Mouse (Mus musculus) gastrocnemius, postnatal 4 days (tissue): ENCODE data around the gene Rcvrn. TPM values are rescaled to one million over a fixed set of nuclear protein-coding genes. Genes with fewer than 3 reads are reported as not detected.

ENCODE experiments used
- DNase-seq, 2 experiments: peaks; one replicate each; pipeline ENCODE4 v3.0.0; 2021 to 2022; ENCODE audit warnings: low spot score in 2 of 2, mixed read lengths in 2 of 2
- total RNA-seq, 2 experiments: library from RNA; stranded (reverse); gene quantifications; 2 replicates each; pipeline ENCODE4 v1.2.3; 2021

The Rcvrn gene
- total RNA-seq, 2 experiments from 2014 or later = 0.44 TPM; not detected in 1

GRCm38 (mm10) chr11:67668460-67669007 is 26.6 kb upstream of the Rcvrn start:
- no peak for DNase-seq

GRCm38 (mm10) chr11:67670031-67670430 is 25.1 kb upstream of the Rcvrn start:
- DNase-seq = no peak

- no peak for DNase-seq
Observed at GRCm38 (mm10) chr11:67672140-67672539, 23.0 kb upstream of the Rcvrn start.

- peak in 1 of 2 experiments; percentile 37 for DNase-seq
Observed at GRCm38 (mm10) chr11:67675562-67676540, 19.3 kb upstream of the Rcvrn start.

GRCm38 (mm10) chr11:67679300-67679699 is 15.8 kb upstream of the Rcvrn start:
- DNase-seq = no peak

GRCm38 (mm10) chr11:67679930-67680329 is 15.2 kb upstream of the Rcvrn start:
- DNase-seq = no peak

- DNase-seq = no peak
Observed at GRCm38 (mm10) chr11:67681871-67682270, 13.3 kb upstream of the Rcvrn start.

GRCm38 (mm10) chr11:67686109-67686508 is 9.0 kb upstream of the Rcvrn start:
- DNase-seq = no peak

GRCm38 (mm10) chr11:67712976-67713375 is 17.9 kb downstream of the Rcvrn start:
- DNase-seq = no peak

GRCm38 (mm10) chr11:67715382-67715781 is 20.3 kb downstream of the Rcvrn start:
- DNase-seq = no peak

GRCm38 (mm10) chr11:67721485-67721884 is 26.4 kb downstream of the Rcvrn start:
- no peak for DNase-seq

GRCm38 (mm10) chr11:67722399-67723156 is 27.5 kb downstream of the Rcvrn start:
- DNase-seq = no peak

- DNase-seq = no peak
Observed at GRCm38 (mm10) chr11:67723231-67724013, 28.3 kb downstream of the Rcvrn start.

- DNase-seq = no peak
Observed at GRCm38 (mm10) chr11:67727095-67727494, 32.0 kb downstream of the Rcvrn start.

GRCm38 (mm10) chr11:67728726-67729125 is 33.6 kb downstream of the Rcvrn start:
- no peak for DNase-seq

GRCm38 (mm10) chr11:67731056-67731455 is 35.9 kb downstream of the Rcvrn start:
- DNase-seq = no peak

GRCm38 (mm10) chr11:67733726-67734125 is 38.6 kb downstream of the Rcvrn start:
- DNase-seq = no peak

GRCm38 (mm10) chr11:67734597-67734996 is 39.5 kb downstream of the Rcvrn start:
- DNase-seq = no peak

GRCm38 (mm10) chr11:67738345-67738744 is 43.2 kb downstream of the Rcvrn start:
- DNase-seq = no peak

GRCm38 (mm10) chr11:67738846-67739490 is 43.8 kb downstream of the Rcvrn start:
- DNase-seq = no peak
